Mouse (Mus musculus) heart, postnatal 0 days (tissue): Measurements from ENCODE around the gene Poc1b.

ENCODE experiments used
- CTCF ChIP-seq: IDR thresholded peaks from 2 replicates; pipeline ENCODE4 v1.5.1; 2016; ENCODE audit warnings: antibody characterized with exemption, control low read depth, low read depth
- EP300 ChIP-seq: IDR thresholded peaks from 2 replicates; pipeline ENCODE4 v1.6.1; 2016; ENCODE audit warnings: antibody characterized with exemption, low read depth

GRCm38 (mm10) chr10:99238537-99238936, 131.7 kb downstream of the Poc1b start:
- no peak for TF ChIP-seq CTCF
- no peak for TF ChIP-seq EP300
